Mouse (Mus musculus) C2C12 (cell line): ENCODE measurements around the gene H2-DMb2. TPM values are rescaled to one million over a fixed set of nuclear protein-coding genes. Genes with fewer than 3 reads are reported as not detected.

Experiments
- H3K27me3 ChIP-seq: one replicate; pipeline ENCODE4 v1.6.1; 2011; ENCODE audit not compliant: control insufficient read depth, insufficient read depth, insufficient read length
- H3K36me3 ChIP-seq: one replicate; pipeline ENCODE4 v1.6.1; 2011; ENCODE audit not compliant: control insufficient read depth, insufficient read depth
- H3K4me3 ChIP-seq: one replicate; pipeline ENCODE4 v1.5.1; 2011; ENCODE audit warnings: mild to moderate bottlenecking, control low read depth; ENCODE audit not compliant: poor library complexity, insufficient read depth, severe bottlenecking
- H3K79me2 ChIP-seq: one replicate; pipeline ENCODE4 v1.6.1; 2011; ENCODE audit not compliant: control insufficient read depth, insufficient read depth
- H3K79me3 ChIP-seq: one replicate; pipeline ENCODE4 v1.6.1; 2011; ENCODE audit warnings: low read depth, control low read depth
- H3ac ChIP-seq: one replicate; pipeline ENCODE3; 2011; ENCODE audit warnings: low read depth; ENCODE audit not compliant: control insufficient read depth, insufficient read length
- CEBPB ChIP-seq: IDR thresholded peaks from one replicate; pipeline ENCODE4 v1.6.1; 2011; ENCODE audit warnings: low read depth, mild to moderate bottlenecking, control low read depth, moderate library complexity
- CTCF ChIP-seq: IDR thresholded peaks from one replicate; pipeline ENCODE4 v1.5.1; 2011; ENCODE audit not compliant: control insufficient read depth, insufficient read depth, insufficient read length
- FOSL1 ChIP-seq: IDR thresholded peaks from one replicate; pipeline ENCODE4 v1.8.0; 2011; ENCODE audit warnings: mild to moderate bottlenecking, low read length; ENCODE audit not compliant: poor library complexity, insufficient read depth, severe bottlenecking
- MAX ChIP-seq: IDR thresholded peaks from one replicate; pipeline ENCODE4 v1.6.1; 2011; ENCODE audit warnings: mild to moderate bottlenecking, control low read depth
- MYOD1 ChIP-seq: IDR thresholded peaks from one replicate; pipeline ENCODE4 v1.6.1; 2011; ENCODE audit warnings: low read depth; ENCODE audit not compliant: control insufficient read depth, insufficient read length
- MYOG ChIP-seq: IDR thresholded peaks from one replicate; pipeline ENCODE4 v1.6.1; 2011; ENCODE audit not compliant: control insufficient read depth, insufficient read length; ENCODE audit errors: extremely low read depth
- USF1 ChIP-seq: IDR thresholded peaks from one replicate; pipeline ENCODE4 v1.6.1; 2011; ENCODE audit warnings: low read depth, mild to moderate bottlenecking, control low read depth, moderate library complexity
- long read RNA-seq, 2 experiments: library from polyadenylated mRNA; unstranded; transcript quantifications; one replicate each; pipeline ENCODE4 v2.0.0; 2019 to 2020
- polyA plus RNA-seq: library from polyadenylated mRNA; unstranded; fragments of >200 nt; fragmentation: generic; extraction: Trizol; gene quantifications from one replicate; pipeline ENCODE4 v1.2.1, GENCODE M21; 2012; ENCODE audit warnings: missing spikeins

The H2-DMb2 gene
- polyA plus RNA-seq, result not detected
- long read RNA-seq, experiment 1, result 0 reads
- long read RNA-seq, experiment 2, result 0 reads

- Histone ChIP-seq H3K4me3 (no peak within 1 kb of the TSS), H3K36me3 (no peaks in the 10 kb centered on the region), H3K79me2 (no peaks in the 10 kb centered on the region), H3K27me3 (peaks cover 50% of the 10 kb centered on the region), H3ac (no peak within 1 kb of the TSS), H3K79me3 (no peaks in the 10 kb centered on the region)
- TF ChIP-seq FOSL1 (no peak), MYOD1 (no peak), CEBPB (no peak), MAX (no peak), USF1 (no peak), CTCF (no peak), MYOG (no peak)
Measured at GRCm38 (mm10) chr17:34143033-34143432, at the start of gene H2-DMb2. H2-DMb2 (plus strand) TSS chr17:34143307.

GRCm38 (mm10) chr17:34094283-34095035 lies 48.6 kb upstream of the H2-DMb2 start:
- H3K36me3 ChIP-seq, result no peaks in the 10 kb centered on the region
- no peaks in the 10 kb centered on the region for H3K79me3 ChIP-seq
- no peaks in the 10 kb centered on the region for H3K79me2 ChIP-seq
- no peak overlapping the region for H3ac ChIP-seq
- no peak for TF ChIP-seq CTCF
- TF ChIP-seq MYOD1, result no peak
- no peak for TF ChIP-seq CEBPB
- TF ChIP-seq USF1, result no peak
- TF ChIP-seq MYOG, result no peak
- no peak for TF ChIP-seq MAX
- no peak for TF ChIP-seq FOSL1
- peaks cover 10% of the 10 kb centered on the region for H3K27me3 ChIP-seq
- no peak overlapping the region for H3K4me3 ChIP-seq

DNA sequence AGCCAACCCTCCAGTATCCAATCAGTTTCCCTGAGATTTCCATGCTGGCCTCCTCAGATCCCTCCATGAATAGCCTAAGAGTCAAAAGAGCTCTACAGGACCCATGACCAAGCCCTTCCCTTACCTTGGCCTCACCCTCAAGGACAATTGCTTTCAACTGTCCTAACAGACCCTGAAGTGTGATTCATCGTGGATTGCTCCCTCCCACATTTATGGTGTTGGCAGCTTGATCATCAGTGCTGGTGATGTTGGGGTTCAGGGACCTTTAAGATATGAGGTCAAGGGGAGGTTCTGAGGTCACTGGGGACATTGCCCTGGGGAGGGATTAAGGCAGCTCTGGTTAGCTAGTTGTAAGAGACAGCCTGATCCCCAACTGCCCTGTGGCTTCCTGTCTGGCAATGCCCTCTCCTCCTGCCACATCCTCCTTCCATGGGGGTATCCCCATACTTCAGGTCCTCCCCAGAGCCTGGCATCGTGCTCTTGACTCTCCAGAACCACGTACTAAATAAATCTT lies 46.6 kb upstream of the H2-DMb2 start:
- Histone ChIP-seq H3K79me2 (no peaks in the 10 kb centered on the region), H3K27me3 (peaks cover 9% of the 10 kb centered on the region), H3K79me3 (no peaks in the 10 kb centered on the region), H3ac (no peak overlapping the region), H3K4me3 (no peak overlapping the region), H3K36me3 (no peaks in the 10 kb centered on the region)
- TF ChIP-seq CEBPB, result no peak
- no peak for TF ChIP-seq MYOG
- TF ChIP-seq USF1, result no peak
- TF ChIP-seq MAX, result no peak
- no peak for TF ChIP-seq MYOD1

GRCm38 (mm10) chr17:34097272-34097671 lies 45.8 kb upstream of the H2-DMb2 start:
- Histone ChIP-seq H3ac (no peak overlapping the region), H3K4me3 (no peak overlapping the region), H3K79me2 (no peaks in the 10 kb centered on the region), H3K79me3 (no peaks in the 10 kb centered on the region), H3K36me3 (no peaks in the 10 kb centered on the region), H3K27me3 (peaks cover 9% of the 10 kb centered on the region)
- no peak for TF ChIP-seq MAX
- TF ChIP-seq USF1, result no peak
- TF ChIP-seq CEBPB, result no peak
- TF ChIP-seq MYOG, result no peak
- no peak for TF ChIP-seq CTCF
- no peak for TF ChIP-seq MYOD1
- no peak for TF ChIP-seq FOSL1

DNA sequence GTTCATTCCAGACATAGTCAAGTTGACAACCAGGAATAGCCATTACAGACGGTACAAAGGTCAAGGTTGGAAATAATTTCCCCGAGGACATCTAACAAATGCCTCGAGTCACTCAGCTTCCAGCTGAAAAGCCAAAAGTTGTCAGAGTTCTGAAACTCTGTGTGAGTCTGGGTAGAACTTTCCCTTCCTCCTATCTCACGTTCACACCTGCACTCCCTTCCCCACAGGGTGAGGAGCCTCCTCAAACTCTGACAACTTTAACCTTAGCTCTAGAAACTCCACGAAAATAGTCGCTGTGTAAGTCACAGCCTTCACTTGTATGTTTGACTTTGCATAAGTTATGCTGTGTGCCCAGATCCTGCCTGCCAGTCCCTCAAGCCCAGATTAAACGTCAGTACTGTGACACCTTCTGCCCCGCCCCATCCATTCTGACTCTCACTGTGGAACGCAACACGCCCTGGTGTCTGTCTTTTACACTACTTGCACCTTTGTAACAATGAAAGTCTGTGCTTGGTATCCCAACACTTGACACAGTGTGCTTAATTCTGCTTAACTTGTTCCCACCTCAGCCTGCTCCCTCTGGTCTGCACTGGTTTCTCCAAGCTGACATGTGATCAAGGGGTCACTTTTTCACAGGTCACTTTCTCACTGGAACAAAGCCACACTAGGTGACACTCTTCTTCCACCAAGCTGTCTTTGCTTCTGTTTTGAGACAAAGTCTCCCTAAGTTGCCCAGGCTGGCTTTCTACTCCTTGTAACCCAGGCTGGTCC lies 44.2 kb upstream of the H2-DMb2 start:
- Histone ChIP-seq H3K79me3 (no peaks in the 10 kb centered on the region), H3K27me3 (peaks cover 9% of the 10 kb centered on the region), H3K36me3 (no peaks in the 10 kb centered on the region), H3K4me3 (no peak overlapping the region), H3ac (no peak overlapping the region), H3K79me2 (no peaks in the 10 kb centered on the region)
- TF ChIP-seq MAX (no peak), MYOG (no peak), FOSL1 (no peak), CEBPB (no peak), CTCF (no peak)

DNA sequence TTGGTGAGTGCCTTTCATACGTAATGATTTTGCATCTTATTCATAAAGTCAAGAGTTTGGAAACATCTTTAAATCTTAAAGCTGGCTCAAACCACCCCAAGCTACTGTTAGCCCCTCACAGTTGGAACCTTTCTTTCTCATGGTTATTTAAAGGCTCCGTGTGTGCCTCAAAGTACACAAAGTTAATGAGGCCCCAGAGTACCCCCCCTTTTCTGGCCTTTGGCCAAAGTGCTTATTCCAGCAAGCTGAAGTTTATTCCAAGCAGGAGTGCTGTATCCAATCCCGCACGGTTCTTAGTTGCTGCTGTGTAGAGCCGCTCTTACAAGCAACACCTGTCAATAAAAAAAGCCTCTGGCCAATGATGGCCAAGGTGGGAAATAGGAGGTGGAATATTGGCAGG lies 43.6 kb upstream of the H2-DMb2 start:
- TF ChIP-seq MYOD1 (no peak), USF1 (no peak), MYOG (no peak), MAX (no peak), CEBPB (no peak), FOSL1 (no peak), CTCF (no peak)
- H3K79me2 ChIP-seq, result no peaks in the 10 kb centered on the region
- H3ac ChIP-seq, result no peak overlapping the region
- peaks cover 9% of the 10 kb centered on the region for H3K27me3 ChIP-seq
- H3K36me3 ChIP-seq, result no peaks in the 10 kb centered on the region
- H3K4me3 ChIP-seq, result no peak overlapping the region
- no peaks in the 10 kb centered on the region for H3K79me3 ChIP-seq
